Mouse (Mus musculus): ENCODE measurements around the gene Vcpkmt. TPM values are rescaled to one million over a fixed set of nuclear protein-coding genes. Genes with fewer than 3 reads are reported as not detected.
"Not testable (repeated sequence)": the region's sequence is repeated elsewhere in the genome, so short reads cannot be mapped to it uniquely, and the experiment has no call there.

Vcpkmt gene
- polyA plus RNA-seq, 1 experiment from 2014 or later = 33.6 TPM

DNA sequence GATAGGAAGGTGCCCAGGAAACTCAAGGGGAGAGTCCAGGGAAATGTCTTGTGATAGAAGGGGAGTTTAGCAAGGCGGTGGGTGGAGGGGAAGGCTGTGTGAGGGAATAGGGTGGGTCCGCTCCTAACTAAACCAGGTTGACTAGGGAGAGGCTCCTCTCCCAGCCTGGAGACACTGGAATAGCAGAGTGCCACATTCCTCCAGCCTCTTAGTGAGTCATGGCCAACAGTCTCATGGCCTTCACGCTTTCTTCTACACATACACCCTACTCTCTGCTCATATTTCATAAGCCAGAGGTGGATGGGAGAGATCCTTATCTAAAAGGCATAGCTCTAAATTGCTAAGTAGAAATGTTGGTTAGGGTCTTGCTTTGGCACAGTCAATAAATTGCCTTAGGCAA, 12.9 kb downstream of the Vcpkmt start:
- Histone ChIP-seq H3K4me1 (peaks cover 8% of the 10 kb centered on the region; the same call in 1 of the 2 replicates), H3K27ac (no peak overlapping the region), H3K36me3 (no peaks in the 10 kb centered on the region), H3K4me3 (no peak overlapping the region), H3K27me3 (no peaks in the 10 kb centered on the region), H3K9ac (no peak overlapping the region), H3K9me3 (no peaks in the 10 kb centered on the region), H3K4me2 (replicated peaks) (no peak overlapping the region)
- ATAC-seq (ENCODE audit: insufficient number of reproducible peaks, insufficient read depth, low FRiP score, low TSS enrichment) = no peak
- WGBS = 87% methylated on average over 3 of the region's 3 CpGs

DNA sequence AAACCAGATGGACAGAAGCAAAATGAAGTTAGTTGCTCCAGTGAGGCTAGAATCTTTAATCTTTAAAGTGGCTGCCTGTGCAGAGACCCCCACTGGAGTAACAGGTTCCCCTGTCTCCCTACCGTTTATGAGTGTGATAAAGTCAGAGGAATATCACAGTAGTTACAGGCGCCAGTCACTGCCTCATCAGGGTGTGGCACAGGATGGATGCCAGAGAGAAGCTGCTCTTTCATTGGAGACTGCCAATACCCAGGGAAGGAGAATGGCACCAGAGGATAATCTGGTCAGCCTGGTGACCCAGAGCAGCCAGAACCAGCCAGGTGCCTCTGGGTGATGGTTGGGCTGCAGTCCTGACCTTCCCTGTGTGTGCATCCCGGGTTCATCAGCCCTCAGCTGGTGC, 14.6 kb downstream of the Vcpkmt start:
- no peak overlapping the region for H3K9ac ChIP-seq
- no peaks in the 10 kb centered on the region for H3K4me1 ChIP-seq
- WGBS = 79% methylated on average over 3 of the region's 3 CpGs
- H3K4me3 ChIP-seq = no peak overlapping the region
- no peak overlapping the region for H3K27ac ChIP-seq
- H3K4me2 ChIP-seq (replicated peaks) = no peak overlapping the region
- no peak for ATAC-seq (ENCODE audit: insufficient number of reproducible peaks, insufficient read depth, low FRiP score, low TSS enrichment)
- H3K9me3 ChIP-seq = no peaks in the 10 kb centered on the region
- no peaks in the 10 kb centered on the region for H3K36me3 ChIP-seq
- no peaks in the 10 kb centered on the region for H3K27me3 ChIP-seq

DNA sequence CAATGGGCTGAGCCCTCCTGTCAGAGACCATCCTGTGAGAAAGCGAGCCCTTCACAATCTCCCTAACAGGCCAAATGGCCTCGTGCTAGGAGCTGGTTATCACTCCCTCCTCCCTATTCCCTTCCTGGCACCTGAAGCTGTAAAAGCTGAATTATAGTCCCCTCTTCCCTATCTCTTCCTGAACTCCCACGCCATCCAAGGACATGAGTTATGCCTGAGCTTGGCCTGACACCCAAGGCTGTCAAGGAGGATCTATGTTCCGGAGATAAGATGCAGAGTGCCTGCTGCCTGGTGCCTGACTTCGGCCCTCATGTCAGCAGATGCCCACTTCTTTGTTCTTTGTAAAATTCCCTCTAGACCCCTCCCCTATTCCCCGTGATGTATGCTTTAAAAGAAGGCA, 21.8 kb downstream of the Vcpkmt start:
- not testable (repeated sequence) for H3K9me3 ChIP-seq; H3K9ac ChIP-seq; H3K27me3 ChIP-seq; H3K4me1 ChIP-seq; H3K4me2 ChIP-seq (replicated peaks); ATAC-seq (ENCODE audit: insufficient number of reproducible peaks, insufficient read depth, low FRiP score, low TSS enrichment); H3K27ac ChIP-seq; H3K36me3 ChIP-seq; H3K4me3 ChIP-seq
- 87% methylated on average over 6 of the region's 6 CpGs for WGBS

- H3K4me3 ChIP-seq = no peak overlapping the region
- H3K9me3 ChIP-seq = no peaks in the 10 kb centered on the region
- no peak overlapping the region for H3K4me2 ChIP-seq (replicated peaks)
- no peaks in the 10 kb centered on the region for H3K36me3 ChIP-seq
- no peak for ATAC-seq (ENCODE audit: insufficient number of reproducible peaks, insufficient read depth, low FRiP score, low TSS enrichment)
- 47% methylated on average over 6 of the region's 6 CpGs for WGBS
- H3K4me1 ChIP-seq = peaks cover 7% of the 10 kb centered on the region; the same call in 1 of the 2 replicates
- peak overlapping the region; percentile 17; the same call in 1 of the 2 replicates for H3K27ac ChIP-seq
- no peak overlapping the region for H3K9ac ChIP-seq
- H3K27me3 ChIP-seq = no peaks in the 10 kb centered on the region
Observed at GRCm38 (mm10) chr12:69556221-69556861, 26.5 kb downstream of the Vcpkmt start.

DNA sequence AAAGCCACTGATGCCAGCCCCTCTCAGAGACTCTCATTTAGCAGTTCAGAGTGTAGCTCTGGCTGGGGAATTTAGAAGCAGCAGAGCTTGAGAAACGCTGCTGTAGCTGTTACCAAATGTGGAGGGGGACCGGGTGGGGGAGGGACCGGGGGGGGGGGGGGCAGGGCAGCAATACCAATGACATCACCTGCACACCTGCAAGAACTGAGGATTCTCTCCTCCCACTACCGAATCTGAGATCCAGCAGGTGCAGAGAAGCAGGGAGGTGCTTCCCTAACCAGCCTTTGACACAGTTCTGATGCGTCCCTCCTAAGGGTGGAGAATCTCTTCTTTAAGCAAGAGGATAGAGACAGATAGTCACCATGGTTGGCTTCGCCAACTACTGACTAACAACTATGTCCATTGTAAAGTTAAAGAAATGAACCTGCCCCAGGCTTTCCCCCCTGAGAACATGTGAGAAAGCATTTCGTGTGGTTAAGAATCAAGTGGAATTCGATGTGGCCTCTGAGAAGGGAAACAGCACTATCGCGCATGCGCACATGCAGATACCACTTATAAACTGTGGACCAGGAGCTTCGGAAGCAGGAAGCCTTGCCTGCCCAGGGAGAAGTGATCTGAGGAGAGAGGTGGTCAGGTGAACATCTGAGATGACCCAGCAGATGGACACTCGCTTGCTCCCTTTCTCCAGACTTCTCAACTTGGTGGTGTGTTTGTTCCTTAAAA, 37.2 kb downstream of the Vcpkmt start:
- WGBS = 76% methylated on average over 13 of the region's 13 CpGs

DNA sequence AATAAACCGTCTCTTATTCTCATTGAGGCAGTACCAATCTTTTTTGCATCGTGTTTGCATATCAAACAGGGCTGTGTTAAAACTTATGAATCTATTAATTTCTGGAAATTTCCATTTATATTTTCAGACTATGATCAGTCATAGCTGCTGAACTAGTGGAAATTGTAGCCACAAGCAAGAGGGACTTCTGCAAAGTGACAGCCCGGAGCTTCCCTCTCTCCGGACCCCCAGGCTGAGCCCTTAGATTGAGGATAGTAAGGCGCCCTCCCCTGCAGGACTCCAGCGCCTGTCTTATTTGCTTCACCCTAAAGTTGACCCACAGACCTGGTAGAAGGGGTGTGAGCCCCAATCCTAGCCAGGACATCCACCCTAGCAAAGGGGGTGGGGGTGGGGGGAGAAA, 37.8 kb downstream of the Vcpkmt start:
- WGBS = 85% methylated on average over 6 of the region's 6 CpGs
- Histone ChIP-seq H3K9ac (no peak overlapping the region), H3K36me3 (no peaks in the 10 kb centered on the region), H3K4me1 (no peaks in the 10 kb centered on the region), H3K4me2 (replicated peaks) (no peak overlapping the region), H3K27ac (no peak overlapping the region), H3K27me3 (no peaks in the 10 kb centered on the region), H3K9me3 (no peaks in the 10 kb centered on the region), H3K4me3 (no peak overlapping the region)
- no peak for ATAC-seq (ENCODE audit: insufficient number of reproducible peaks, insufficient read depth, low FRiP score, low TSS enrichment)

More for the DNA sequence above, 37.2 kb downstream of the Vcpkmt start:
- no peak overlapping the region for H3K4me3 ChIP-seq
- no peaks in the 10 kb centered on the region for H3K27me3 ChIP-seq
- H3K4me1 ChIP-seq = no peaks in the 10 kb centered on the region
- no peaks in the 10 kb centered on the region for H3K9me3 ChIP-seq
- no peaks in the 10 kb centered on the region for H3K36me3 ChIP-seq
- no peak overlapping the region for H3K27ac ChIP-seq
- no peak overlapping the region for H3K4me2 ChIP-seq (replicated peaks)
- H3K9ac ChIP-seq = no peak overlapping the region
- ATAC-seq (ENCODE audit: insufficient number of reproducible peaks, insufficient read depth, low FRiP score, low TSS enrichment) = no peak

- H3K9ac ChIP-seq = no peak overlapping the region
- WGBS = 56% methylated on average over 2 of the region's 2 CpGs
- H3K4me2 ChIP-seq (replicated peaks) = no peak overlapping the region
Observed at GRCm38 (mm10) chr12:69544562-69544961, 38.3 kb downstream of the Vcpkmt start.

DNA sequence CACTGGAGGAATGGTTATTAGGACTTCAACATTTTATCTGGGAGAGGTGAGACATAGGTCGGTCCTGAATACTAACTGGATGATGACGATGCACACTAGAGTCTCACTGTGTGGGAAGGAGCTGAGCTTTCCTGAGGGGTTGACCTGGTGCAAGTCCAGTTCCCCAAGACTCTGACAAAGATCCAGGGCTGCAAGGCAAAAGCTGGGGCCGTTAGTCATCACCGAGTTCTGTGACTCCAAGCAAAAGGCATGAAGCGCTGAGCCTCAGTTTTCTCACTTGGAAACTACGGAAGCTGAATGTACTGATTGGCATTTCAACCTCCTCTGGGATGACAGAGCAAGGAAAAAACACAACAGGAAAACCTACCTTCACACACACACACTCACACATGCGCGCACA, 40.5 kb downstream of the Vcpkmt start:
- no peak for ATAC-seq (ENCODE audit: insufficient number of reproducible peaks, insufficient read depth, low FRiP score, low TSS enrichment)
- Histone ChIP-seq H3K9ac (no peak overlapping the region), H3K27me3 (no peaks in the 10 kb centered on the region), H3K27ac (no peak overlapping the region), H3K4me2 (replicated peaks) (no peak overlapping the region), H3K9me3 (no peaks in the 10 kb centered on the region), H3K4me1 (peaks cover 13% of the 10 kb centered on the region), H3K36me3 (no peaks in the 10 kb centered on the region), H3K4me3 (no peak overlapping the region)
- 92% methylated on average over 8 of the region's 8 CpGs for WGBS

More at GRCm38 (mm10) chr12:69544562-69544961, 38.3 kb downstream of the Vcpkmt start:
- Histone ChIP-seq H3K36me3 (no peaks in the 10 kb centered on the region), H3K9me3 (no peaks in the 10 kb centered on the region), H3K27me3 (no peaks in the 10 kb centered on the region), H3K4me3 (no peak overlapping the region), H3K27ac (no peak overlapping the region), H3K4me1 (no peaks in the 10 kb centered on the region)
- ATAC-seq (ENCODE audit: insufficient number of reproducible peaks, insufficient read depth, low FRiP score, low TSS enrichment) = no peak

DNA sequence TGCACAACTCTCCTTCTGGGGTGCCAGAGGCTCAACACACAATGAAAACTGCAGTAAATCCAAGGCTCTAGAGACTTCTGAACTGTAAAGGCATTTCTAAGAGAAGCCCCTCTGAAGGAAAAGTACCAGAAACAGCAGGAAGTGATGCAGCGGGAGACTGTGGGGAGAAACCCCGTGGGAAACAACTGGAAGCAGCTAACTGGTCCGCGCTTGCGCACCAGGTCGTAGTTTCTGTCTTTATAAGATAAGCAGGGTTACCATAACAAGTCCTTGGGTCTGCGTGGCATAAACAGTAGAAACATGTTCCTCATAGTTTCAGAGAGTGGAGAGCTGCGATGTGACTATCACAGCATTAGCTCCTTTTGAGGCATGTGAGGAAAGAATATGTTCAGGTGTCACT, 41.2 kb downstream of the Vcpkmt start:
- Histone ChIP-seq H3K9ac (no peak overlapping the region), H3K4me2 (replicated peaks) (no peak overlapping the region), H3K4me1 (peaks cover 21% of the 10 kb centered on the region), H3K4me3 (no peak overlapping the region), H3K27me3 (no peaks in the 10 kb centered on the region), H3K36me3 (no peaks in the 10 kb centered on the region), H3K27ac (no peak overlapping the region), H3K9me3 (no peaks in the 10 kb centered on the region)
- no peak for ATAC-seq (ENCODE audit: insufficient number of reproducible peaks, insufficient read depth, low FRiP score, low TSS enrichment)
- 75% methylated on average over 8 of the region's 8 CpGs for WGBS

GRCm38 (mm10) chr12:69539353-69539752, 43.5 kb downstream of the Vcpkmt start:
- no peak overlapping the region for H3K27ac ChIP-seq
- peaks cover 21% of the 10 kb centered on the region for H3K4me1 ChIP-seq
- no peak overlapping the region for H3K4me3 ChIP-seq
- H3K9ac ChIP-seq = no peak overlapping the region
- 83% methylated on average over 7 of the region's 7 CpGs for WGBS
- no peak for ATAC-seq (ENCODE audit: insufficient number of reproducible peaks, insufficient read depth, low FRiP score, low TSS enrichment)
- no peaks in the 10 kb centered on the region for H3K9me3 ChIP-seq
- no peaks in the 10 kb centered on the region for H3K27me3 ChIP-seq
- no peak overlapping the region for H3K4me2 ChIP-seq (replicated peaks)
- H3K36me3 ChIP-seq = no peaks in the 10 kb centered on the region

DNA sequence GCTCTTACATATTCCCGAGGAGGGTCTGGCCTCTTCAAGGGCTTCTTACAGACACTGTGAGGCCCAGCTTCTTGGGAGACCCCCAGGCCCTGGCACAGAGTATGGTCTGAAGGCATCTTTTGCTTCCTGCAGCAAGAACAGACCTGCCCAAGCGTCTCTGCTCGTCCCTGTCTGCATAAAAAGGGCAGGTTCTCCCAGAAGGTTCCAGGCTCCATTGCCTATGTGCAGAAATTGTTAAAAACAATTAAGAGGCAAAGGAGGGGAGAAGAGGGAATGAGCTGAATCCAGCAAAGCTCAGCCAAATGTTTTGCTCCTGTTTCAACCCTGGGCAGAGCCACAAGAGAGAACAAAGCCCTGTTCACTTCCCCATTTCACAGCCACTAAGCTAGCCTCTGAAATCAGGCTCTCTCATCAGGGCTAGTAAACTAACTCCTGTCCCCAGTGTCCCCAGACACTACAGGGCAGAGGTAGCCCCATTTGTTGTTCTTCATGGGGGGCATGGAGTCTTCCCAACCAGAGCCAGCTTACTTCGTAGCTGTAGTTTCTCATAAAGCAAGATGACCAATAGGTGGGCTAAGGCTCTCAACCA, 44.4 kb downstream of the Vcpkmt start:
- no peak overlapping the region for H3K4me3 ChIP-seq
- no peak overlapping the region for H3K9ac ChIP-seq
- peaks cover 21% of the 10 kb centered on the region for H3K4me1 ChIP-seq
- H3K36me3 ChIP-seq = no peaks in the 10 kb centered on the region
- H3K9me3 ChIP-seq = no peaks in the 10 kb centered on the region
- ATAC-seq (ENCODE audit: insufficient number of reproducible peaks, insufficient read depth, low FRiP score, low TSS enrichment) = no peak
- peak overlapping the region; percentile 33 for H3K4me2 ChIP-seq (replicated peaks)
- 60% methylated on average over 4 of the region's 4 CpGs for WGBS
- no peaks in the 10 kb centered on the region for H3K27me3 ChIP-seq
- H3K27ac ChIP-seq = peak overlapping the region; percentile 80

All from embryonic facial prominence, embryonic 12.5 days (tissue).